Mouse (Mus musculus) WW6 (cell line): ENCODE measurements around the gene Rrp8.

Experiments used
- DNase-seq: peaks from one replicate; pipeline ENCODE4 v3.0.0-alpha.2; 2013; ENCODE audit warnings: low read depth, low spot score

The Rrp8 gene

GRCm38 (mm10) chr7:105736911-105737521, at the start of gene Rrp8:
Gene Rrp8, minus strand, starts transcription at chr7:105737385.
- DNase-seq = no peak

- DNase-seq = no peak
Observed at GRCm38 (mm10) chr7:105786506-105787284, 49.5 kb upstream of the Rrp8 start.

GRCm38 (mm10) chr7:105784556-105784955, 47.4 kb upstream of the Rrp8 start:
- DNase-seq = no peak

GRCm38 (mm10) chr7:105783861-105784260, 46.7 kb upstream of the Rrp8 start:
- no peak for DNase-seq

GRCm38 (mm10) chr7:105778553-105779265, 41.5 kb upstream of the Rrp8 start:
- DNase-seq = no peak

GRCm38 (mm10) chr7:105777797-105778552, 40.8 kb upstream of the Rrp8 start:
- DNase-seq = no peak

- DNase-seq = no peak
Observed at GRCm38 (mm10) chr7:105777316-105777715, 40.1 kb upstream of the Rrp8 start.

- DNase-seq = no peak
Observed at GRCm38 (mm10) chr7:105776026-105776425, 38.8 kb upstream of the Rrp8 start.

GRCm38 (mm10) chr7:105774661-105775060, 37.5 kb upstream of the Rrp8 start:
- DNase-seq = no peak

GRCm38 (mm10) chr7:105773041-105773440, 35.9 kb upstream of the Rrp8 start:
- DNase-seq = no peak

GRCm38 (mm10) chr7:105772331-105772730, 35.1 kb upstream of the Rrp8 start:
- no peak for DNase-seq

GRCm38 (mm10) chr7:105769959-105770358, 32.8 kb upstream of the Rrp8 start:
- no peak for DNase-seq

- DNase-seq = no peak
Observed at GRCm38 (mm10) chr7:105767729-105768165, 30.6 kb upstream of the Rrp8 start.

- no peak for DNase-seq
Observed at GRCm38 (mm10) chr7:105764331-105764730, 27.1 kb upstream of the Rrp8 start.

GRCm38 (mm10) chr7:105762517-105763270, 25.5 kb upstream of the Rrp8 start:
- no peak for DNase-seq

GRCm38 (mm10) chr7:105761813-105762484, 24.8 kb upstream of the Rrp8 start:
- no peak for DNase-seq

GRCm38 (mm10) chr7:105753281-105753680, 16.1 kb upstream of the Rrp8 start:
- no peak for DNase-seq

- DNase-seq = no peak
Observed at GRCm38 (mm10) chr7:105752716-105753115, 15.5 kb upstream of the Rrp8 start.

- DNase-seq = peak; percentile 72
Observed at GRCm38 (mm10) chr7:105751491-105752433, 14.6 kb upstream of the Rrp8 start, which contains the start of gene Tpp1. Gene Tpp1, minus strand, starts transcription at chr7:105752235.
